Mouse (Mus musculus): ENCODE measurements at regions not wholly inside any gene's neighbourhood (a gene's known extent, or its start where the extent isn't known, plus 50 kb on each side); places are given as distances from the start of the nearest gene placed in this dataset.

DNA sequence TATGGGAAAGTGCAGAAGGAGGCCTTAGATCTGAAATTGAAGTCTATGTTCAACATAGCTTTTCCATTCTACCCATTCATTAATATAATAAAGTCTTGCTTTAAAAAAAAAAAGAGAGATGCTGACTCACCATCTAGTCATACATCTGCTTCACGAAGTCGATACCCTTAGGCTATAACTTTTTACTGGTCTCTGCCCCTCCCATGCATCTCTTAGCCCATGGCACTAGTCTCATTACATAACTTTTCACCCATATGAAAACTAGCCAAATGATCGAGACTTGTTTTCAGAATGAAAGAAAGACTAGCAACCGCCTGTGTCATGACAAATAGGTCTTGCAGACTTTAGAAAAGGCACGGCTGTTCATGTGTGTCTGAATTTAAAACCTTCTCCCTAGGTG is 116.6 kb upstream of the Gdnf start:
- no peak for DNase-seq

DNA sequence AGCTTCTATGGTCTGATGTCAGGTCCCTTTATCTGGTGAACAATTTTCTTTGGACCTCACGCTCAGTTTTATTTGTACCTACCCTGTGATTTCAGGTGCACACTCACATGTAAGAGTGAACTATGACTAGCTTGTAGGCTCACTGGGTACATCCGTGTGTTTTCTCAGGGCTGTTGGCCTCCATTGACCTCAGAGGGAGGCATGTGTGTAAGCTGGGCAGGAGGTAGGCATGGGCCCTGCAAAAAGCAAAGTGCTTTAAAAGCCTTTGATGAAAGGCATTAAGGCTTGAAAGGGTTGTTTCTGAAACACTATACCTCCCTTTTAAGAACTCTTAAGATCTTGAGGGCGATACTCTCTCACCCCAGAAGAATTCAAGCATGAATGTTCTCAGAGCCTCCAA is 112.9 kb upstream of the Gdnf start:
- DNase-seq, result no peak

DNA sequence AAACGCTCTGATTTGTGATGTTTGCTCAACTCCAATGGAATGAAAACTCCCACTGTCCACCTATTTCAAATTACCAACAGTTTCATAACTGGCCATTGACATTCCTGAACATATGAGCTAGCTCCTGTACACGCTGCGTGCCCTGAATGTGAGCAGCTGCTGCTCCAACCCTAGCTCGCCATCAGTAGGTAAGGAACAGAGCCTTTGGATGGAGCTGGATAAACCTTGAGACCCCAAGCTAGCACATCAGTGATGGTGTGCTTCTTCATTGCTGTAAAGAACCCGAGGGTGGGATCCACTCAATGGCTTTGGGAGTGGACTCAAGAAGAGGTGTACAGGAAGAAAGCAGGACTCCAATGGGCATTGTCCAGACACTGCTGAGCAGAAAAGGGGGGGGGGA is 101.8 kb upstream of the Gdnf start:
- DNase-seq, result no peak

DNA sequence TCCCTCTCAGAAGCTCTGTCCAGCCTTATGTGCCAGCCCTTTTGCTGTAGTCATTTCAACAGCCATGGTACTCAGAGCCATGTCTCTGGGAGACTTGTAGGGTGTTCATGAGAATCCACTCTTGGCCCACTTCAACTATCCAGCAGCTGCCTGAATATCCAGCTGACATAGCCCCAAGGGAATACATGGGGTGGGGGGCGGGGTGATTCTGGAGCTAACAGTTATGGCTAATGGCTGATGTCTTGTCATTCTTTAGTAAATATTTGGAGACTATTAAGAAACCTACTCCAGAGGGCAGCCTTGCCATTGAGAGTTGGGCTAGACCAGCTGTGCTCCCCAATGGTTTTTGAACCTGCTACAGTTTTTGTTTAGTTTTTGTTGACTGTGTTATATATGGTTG is 96.0 kb upstream of the Gdnf start:
- DNase-seq, result no peak

DNA sequence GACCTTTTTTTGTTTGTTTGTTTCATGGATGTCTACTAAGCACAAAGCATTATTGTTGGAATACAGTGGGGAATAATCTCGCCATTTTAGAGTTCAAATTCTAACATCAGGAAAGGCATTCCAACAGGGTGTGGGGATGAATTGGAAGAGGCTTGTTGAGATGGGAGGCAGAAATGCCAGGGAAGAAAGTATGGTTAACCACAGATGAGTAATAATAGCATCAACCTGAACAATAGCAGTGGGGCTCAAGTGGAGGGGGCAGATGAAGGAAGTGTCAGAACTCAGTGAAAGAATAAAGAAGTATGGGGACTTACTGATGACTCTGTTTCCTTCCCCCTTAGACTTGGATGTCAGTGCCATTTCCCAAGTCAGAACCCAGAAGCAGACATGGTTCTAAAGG is 94.5 kb upstream of the Gdnf start:
- no peak for DNase-seq

DNA sequence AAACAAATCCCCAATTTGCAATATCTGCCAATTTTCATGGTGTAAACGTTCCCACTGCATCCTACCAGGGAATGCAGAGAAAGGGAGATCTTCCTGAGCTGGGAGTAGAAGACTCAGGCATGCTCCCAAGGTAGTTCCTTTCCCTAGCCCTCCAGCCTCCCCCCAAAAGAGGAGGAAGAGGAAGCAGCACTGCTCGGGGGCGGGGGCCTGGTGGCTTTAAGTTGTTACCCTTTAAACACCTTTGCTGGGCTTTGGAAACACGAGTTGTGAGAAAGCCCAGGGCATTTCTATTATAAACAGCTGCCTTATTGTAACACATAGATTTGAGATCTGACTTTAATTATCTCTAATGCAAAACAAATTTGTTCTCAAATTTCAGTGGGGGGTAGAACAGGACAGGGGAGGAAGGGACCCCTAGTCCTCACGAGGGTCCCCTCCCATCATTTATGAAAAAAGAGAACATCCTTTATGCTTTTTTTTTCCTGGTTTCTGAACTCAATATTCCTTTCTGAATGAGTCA is 87.4 kb upstream of the Gdnf start:
- no peak for DNase-seq

DNA sequence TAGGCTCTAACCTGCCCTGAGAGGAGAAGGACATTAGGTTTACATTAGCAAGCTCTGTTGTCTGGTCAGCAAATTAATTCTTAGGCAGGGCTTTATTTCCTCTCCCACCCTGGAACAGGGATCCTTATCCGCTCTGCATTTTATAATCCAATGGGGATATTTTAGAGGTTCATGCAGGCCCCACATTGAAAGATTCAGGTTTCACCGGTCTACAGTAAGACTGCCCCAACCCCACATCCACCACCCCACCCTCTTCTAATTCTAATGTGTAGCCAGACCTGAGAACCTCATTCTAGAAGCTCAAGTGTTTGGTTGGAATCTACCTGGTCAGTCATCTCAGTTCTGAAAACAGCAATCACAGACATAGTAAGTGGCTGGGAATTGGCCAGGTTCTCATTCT is 86.9 kb upstream of the Gdnf start:
- DNase-seq, result no peak

DNA sequence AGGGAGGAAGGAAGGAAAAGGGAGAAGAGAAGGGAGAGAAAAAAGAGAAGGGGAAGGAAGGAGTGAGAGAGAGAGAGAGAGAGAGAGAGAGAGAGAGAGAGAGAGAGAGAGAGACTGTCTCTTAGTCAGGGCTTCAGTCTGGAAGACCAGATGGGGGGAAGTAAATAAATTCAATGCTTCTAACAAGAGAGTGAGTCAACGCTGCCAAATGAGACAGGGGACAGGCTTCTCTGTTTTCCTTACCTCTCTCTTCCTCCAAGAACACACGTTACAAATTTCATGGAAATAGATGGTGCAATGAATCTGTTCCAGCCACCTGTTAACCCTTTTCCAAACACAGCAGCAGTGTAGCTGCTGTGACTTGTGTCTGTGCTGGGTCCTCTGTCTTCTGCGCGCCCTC is 85.1 kb upstream of the Gdnf start:
- no peak for DNase-seq

DNA sequence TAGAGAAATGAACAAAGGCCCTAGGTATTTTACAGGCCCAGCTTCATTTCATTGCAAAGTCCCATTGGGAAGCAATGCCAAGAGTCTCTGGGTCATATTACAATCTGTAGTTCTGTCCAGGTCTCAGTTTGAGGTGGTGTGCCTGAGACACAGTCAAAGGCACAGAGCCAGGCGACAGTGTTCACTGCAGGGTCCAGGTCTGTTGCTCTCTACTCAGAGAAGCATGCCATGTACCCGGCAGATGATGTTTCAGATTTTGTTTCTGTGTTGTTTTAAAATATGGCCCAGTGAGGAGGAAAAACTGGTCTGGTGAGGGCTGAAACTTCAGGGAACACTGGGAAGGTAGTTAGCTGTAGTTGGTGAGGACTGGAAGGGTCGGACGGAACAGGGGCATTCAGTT is 63.1 kb upstream of the Gdnf start:
- no peak for DNase-seq

DNA sequence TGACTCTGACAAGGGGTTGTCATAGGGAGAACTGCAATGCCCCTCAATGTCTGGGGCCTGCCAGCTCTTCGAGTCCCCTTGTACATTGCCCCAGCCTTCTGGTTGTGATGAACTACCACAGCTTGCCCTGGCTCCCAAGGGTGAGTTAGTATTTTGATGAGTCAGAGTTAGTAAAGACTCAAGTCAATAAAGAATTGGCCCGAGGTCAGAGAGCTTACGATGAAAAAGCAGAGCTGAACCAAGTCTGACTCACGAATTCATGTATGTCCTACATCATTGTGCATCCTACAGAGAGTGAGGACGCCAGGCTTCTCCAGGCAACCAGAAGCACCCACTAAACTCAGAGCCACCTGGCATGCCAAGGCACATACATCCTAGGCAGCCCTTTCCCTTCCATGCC is 60.2 kb upstream of the Gdnf start:
- no peak for DNase-seq
